Mouse (Mus musculus): ENCODE results near the gene Cebpz. TPM values are rescaled to one million over a fixed set of nuclear protein-coding genes. Genes with fewer than 3 reads are reported as not detected.

Gene Cebpz
- polyA plus RNA-seq, 1 experiment from 2014 or later = 43.7 TPM

GRCm38 (mm10) chr17:78951225-78951624, 14.4 kb upstream of the Cebpz start:
- no peak for ATAC-seq (ENCODE audit: low FRiP score)
- no peak for DNase-seq (ENCODE audit: low spot score)
- H3K9ac ChIP-seq = no peak overlapping the region
- no peaks in the 10 kb centered on the region for H3K9me3 ChIP-seq (ENCODE audit: control insufficient read depth, low read length)
- H3K4me2 ChIP-seq (replicated peaks) = no peak overlapping the region
- peaks cover 87% of the 10 kb centered on the region for H3K36me3 ChIP-seq (replicated peaks; ENCODE audit: control insufficient read depth, insufficient read depth)
- H3K27me3 ChIP-seq (ENCODE audit: control insufficient read depth, insufficient read depth, low read length) = no peaks in the 10 kb centered on the region
- H3K27ac ChIP-seq = no peak overlapping the region
- no peaks in the 10 kb centered on the region for H3K4me1 ChIP-seq (replicated peaks; ENCODE audit: control insufficient read depth, insufficient read depth, low read length)
- H3K4me3 ChIP-seq (replicated peaks; ENCODE audit: low read length) = no peak overlapping the region
- WGBS = 98% methylated on average over 5 of the region's 5 CpGs

DNA sequence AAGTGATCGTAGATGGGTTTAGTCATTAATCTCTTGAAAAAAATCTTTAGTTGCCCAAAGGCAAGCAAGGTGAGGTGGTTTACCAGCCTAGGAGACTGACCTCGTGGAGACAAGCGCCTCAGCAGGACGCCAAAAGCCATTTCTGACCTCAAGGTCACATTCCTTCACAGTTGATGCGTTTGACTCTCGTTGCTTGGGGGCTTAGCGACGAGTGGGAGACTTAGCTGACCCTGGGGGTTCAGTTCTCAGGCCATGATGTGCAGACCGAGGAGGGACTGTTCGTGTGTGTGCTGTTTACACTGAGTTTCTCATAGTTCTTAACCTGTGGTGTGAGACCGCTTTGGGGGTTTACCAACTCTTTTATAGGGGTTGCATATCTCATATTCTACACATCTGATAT, 5.7 kb upstream of the Cebpz start:
- no peak overlapping the region for H3K4me2 ChIP-seq (replicated peaks)
- no peak overlapping the region for H3K9ac ChIP-seq
- H3K27ac ChIP-seq = no peak overlapping the region
- H3K4me3 ChIP-seq (replicated peaks; ENCODE audit: low read length) = no peak overlapping the region
- ATAC-seq (ENCODE audit: low FRiP score) = no peak
- WGBS = 61% methylated on average over 11 of the region's 11 CpGs
- H3K27me3 ChIP-seq (ENCODE audit: control insufficient read depth, insufficient read depth, low read length) = no peaks in the 10 kb centered on the region
- no peak for DNase-seq (ENCODE audit: low spot score)
- peaks cover 6% of the 10 kb centered on the region for H3K4me1 ChIP-seq (replicated peaks; ENCODE audit: control insufficient read depth, insufficient read depth, low read length)
- H3K36me3 ChIP-seq (replicated peaks; ENCODE audit: control insufficient read depth, insufficient read depth) = peaks cover 68% of the 10 kb centered on the region
- H3K9me3 ChIP-seq (ENCODE audit: control insufficient read depth, low read length) = no peaks in the 10 kb centered on the region

DNA sequence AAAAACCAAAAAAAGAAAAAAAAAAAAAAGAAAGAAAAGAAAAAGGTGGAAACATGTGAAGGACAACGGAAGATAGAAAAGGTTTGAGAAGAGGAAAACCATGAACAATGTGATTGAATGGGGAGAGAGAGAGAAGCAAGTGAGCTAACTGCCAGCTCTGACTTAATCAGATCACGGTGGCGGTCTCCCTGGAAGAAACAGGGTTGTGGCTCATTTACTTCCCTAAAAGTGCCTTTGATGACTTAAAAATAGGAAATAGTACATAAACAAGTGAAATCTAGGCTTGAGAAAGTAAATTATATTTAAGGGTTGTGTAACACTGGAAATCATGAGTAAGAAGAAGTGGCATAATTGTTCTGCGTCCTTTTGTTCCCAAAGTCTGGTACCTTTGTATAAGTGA, 2.1 kb upstream of the Cebpz start:
- Histone ChIP-seq H3K36me3 (replicated peaks; ENCODE audit: control insufficient read depth, insufficient read depth) (peaks cover 56% of the 10 kb centered on the region), H3K4me2 (replicated peaks) (no peak overlapping the region), H3K9ac (no peak overlapping the region), H3K27me3 (ENCODE audit: control insufficient read depth, insufficient read depth, low read length) (no peaks in the 10 kb centered on the region), H3K4me3 (replicated peaks; ENCODE audit: low read length) (no peak overlapping the region), H3K27ac (no peak overlapping the region), H3K9me3 (ENCODE audit: control insufficient read depth, low read length) (no peaks in the 10 kb centered on the region), H3K4me1 (replicated peaks; ENCODE audit: control insufficient read depth, insufficient read depth, low read length) (peaks cover 12% of the 10 kb centered on the region)
- WGBS = 94% methylated on average over 4 of the region's 4 CpGs
- ATAC-seq (ENCODE audit: low FRiP score) = no peak
- DNase-seq (ENCODE audit: low spot score) = no peak

DNA sequence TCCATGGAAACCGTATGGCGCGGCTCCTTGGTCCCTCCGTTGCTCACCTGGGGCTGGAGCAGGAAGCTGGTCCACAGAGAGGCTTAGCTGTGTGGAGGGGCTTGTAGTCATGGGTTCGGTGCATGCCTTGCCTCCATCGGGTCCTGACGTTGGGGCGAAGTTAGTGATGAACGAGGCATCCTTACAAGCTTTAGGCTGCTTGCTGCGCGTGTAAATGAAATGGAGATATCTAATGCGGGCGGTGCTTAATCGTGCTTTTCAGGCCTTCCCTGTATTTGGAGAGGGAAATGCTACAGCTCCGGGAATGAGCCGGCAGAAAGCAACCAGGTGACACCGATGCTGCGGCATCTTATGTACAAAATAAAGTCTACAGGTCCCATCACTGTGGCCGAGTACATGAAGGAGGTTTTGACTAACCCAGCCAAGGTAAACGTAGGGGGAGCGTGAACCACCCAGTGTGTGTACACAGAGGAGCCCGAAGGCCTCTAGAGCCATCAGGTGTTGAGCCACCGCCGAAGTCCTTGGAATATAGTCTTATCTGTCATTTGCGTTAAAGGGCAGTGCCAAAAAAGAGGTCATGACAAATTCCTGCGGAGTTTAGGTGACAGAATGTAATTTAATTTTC, 475 bp upstream of the Cebpz start:
- ATAC-seq (ENCODE audit: low FRiP score) (peak; percentile 28), DNase-seq (ENCODE audit: low spot score) (no peak)
- peak overlapping the region; percentile 55 for H3K9ac ChIP-seq
- H3K27me3 ChIP-seq (ENCODE audit: control insufficient read depth, insufficient read depth, low read length) = no peaks in the 10 kb centered on the region
- peaks cover 57% of the 10 kb centered on the region for H3K36me3 ChIP-seq (replicated peaks; ENCODE audit: control insufficient read depth, insufficient read depth)
- peak overlapping the region; percentile 73 for H3K4me2 ChIP-seq (replicated peaks)
- WGBS = 9% methylated on average over 26 of the region's 26 CpGs
- peak overlapping the region; percentile 60 for H3K4me3 ChIP-seq (replicated peaks; ENCODE audit: low read length)
- H3K27ac ChIP-seq = peak overlapping the region; percentile 51
- H3K4me1 ChIP-seq (replicated peaks; ENCODE audit: control insufficient read depth, insufficient read depth, low read length) = peaks cover 17% of the 10 kb centered on the region
- no peaks in the 10 kb centered on the region for H3K9me3 ChIP-seq (ENCODE audit: control insufficient read depth, low read length)

- H3K36me3 ChIP-seq (replicated peaks; ENCODE audit: control insufficient read depth, insufficient read depth) = peaks cover 57% of the 10 kb centered on the region
- no peaks in the 10 kb centered on the region for H3K9me3 ChIP-seq (ENCODE audit: control insufficient read depth, low read length)
- H3K4me3 ChIP-seq (replicated peaks; ENCODE audit: low read length) = peak overlapping the region; percentile 60
- no peaks in the 10 kb centered on the region for H3K27me3 ChIP-seq (ENCODE audit: control insufficient read depth, insufficient read depth, low read length)
- WGBS = 86% methylated on average over 2 of the region's 2 CpGs
- no peak for DNase-seq (ENCODE audit: low spot score)
- ATAC-seq (ENCODE audit: low FRiP score) = no peak
- H3K27ac ChIP-seq = no peak overlapping the region
- H3K4me1 ChIP-seq (replicated peaks; ENCODE audit: control insufficient read depth, insufficient read depth, low read length) = peaks cover 17% of the 10 kb centered on the region
- peak overlapping the region; percentile 64 for H3K4me2 ChIP-seq (replicated peaks)
- H3K9ac ChIP-seq = peak overlapping the region; percentile 68
Measured at GRCm38 (mm10) chr17:78935857-78936256, 1.0 kb downstream of the Cebpz start.

GRCm38 (mm10) chr17:78917696-78918095, 19.2 kb downstream of the Cebpz start:
- Histone ChIP-seq H3K27me3 (ENCODE audit: control insufficient read depth, insufficient read depth, low read length) (no peaks in the 10 kb centered on the region), H3K27ac (no peak overlapping the region), H3K4me2 (replicated peaks) (peak overlapping the region; percentile 68), H3K4me1 (replicated peaks; ENCODE audit: control insufficient read depth, insufficient read depth, low read length) (peaks cover 14% of the 10 kb centered on the region), H3K9me3 (ENCODE audit: control insufficient read depth, low read length) (no peaks in the 10 kb centered on the region), H3K4me3 (replicated peaks; ENCODE audit: low read length) (no peak overlapping the region; the same call in 1 of the 2 replicates), H3K36me3 (replicated peaks; ENCODE audit: control insufficient read depth, insufficient read depth) (peaks cover 44% of the 10 kb centered on the region), H3K9ac (peak overlapping the region; percentile 83; the same call in 1 of the 2 replicates)
- ATAC-seq (ENCODE audit: low FRiP score) = no peak
- no peak for DNase-seq (ENCODE audit: low spot score)
- WGBS = 47% methylated on average over 6 of the region's 6 CpGs

- peak overlapping the region; percentile 83 for H3K9ac ChIP-seq
- peaks cover 14% of the 10 kb centered on the region for H3K4me1 ChIP-seq (replicated peaks; ENCODE audit: control insufficient read depth, insufficient read depth, low read length)
- DNase-seq (ENCODE audit: low spot score) (no peak), ATAC-seq (ENCODE audit: low FRiP score) (peak; percentile 19; the same call in 1 of the 2 replicates)
- WGBS = 3% methylated on average over 11 of the region's 11 CpGs
- H3K27me3 ChIP-seq (ENCODE audit: control insufficient read depth, insufficient read depth, low read length) = no peaks in the 10 kb centered on the region
- H3K9me3 ChIP-seq (ENCODE audit: control insufficient read depth, low read length) = no peaks in the 10 kb centered on the region
- peak overlapping the region; percentile 74 for H3K27ac ChIP-seq
- peak overlapping the region; percentile 68 for H3K4me2 ChIP-seq (replicated peaks)
- peaks cover 36% of the 10 kb centered on the region for H3K36me3 ChIP-seq (replicated peaks; ENCODE audit: control insufficient read depth, insufficient read depth)
- peak overlapping the region; percentile 57 for H3K4me3 ChIP-seq (replicated peaks; ENCODE audit: low read length)
Measured at GRCm38 (mm10) chr17:78916899-78917298, 20.0 kb downstream of the Cebpz start.

DNA sequence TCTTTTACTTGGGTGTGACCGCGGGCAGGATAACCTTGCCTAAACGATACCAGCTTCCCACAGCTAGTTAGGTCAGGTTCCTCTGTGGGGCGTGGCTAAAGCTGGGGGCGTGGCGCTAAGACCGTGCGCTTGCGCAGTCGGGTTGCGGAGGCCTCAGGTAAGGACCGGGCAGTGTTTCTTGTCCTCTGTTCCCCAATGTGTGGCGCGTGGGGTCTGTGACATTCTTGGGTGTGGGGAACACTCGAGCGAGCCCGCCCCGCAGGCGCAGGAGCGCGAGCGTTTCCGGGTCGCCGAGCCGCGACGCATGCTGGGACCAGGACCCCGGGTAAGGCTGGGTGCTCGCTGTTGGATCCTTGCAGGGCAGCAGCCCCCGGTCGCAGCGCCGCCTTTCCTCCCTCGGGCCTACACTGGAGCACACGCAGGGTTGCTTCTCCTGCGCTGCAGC, 20.5 kb downstream of the Cebpz start, which contains the start of gene Cebpzos:
Gene Cebpzos (plus strand): TSS at position 132 of the 445 bp plus-strand sequence.
- under 1% methylated on average over 37 of the region's 37 CpGs for WGBS
- H3K27ac ChIP-seq = peak within 1 kb of the TSS; percentile 74
- H3K9me3 ChIP-seq (ENCODE audit: control insufficient read depth, low read length) = no peaks in the 10 kb centered on the region
- peak within 1 kb of the TSS; percentile 57 for H3K4me3 ChIP-seq (replicated peaks; ENCODE audit: low read length)
- H3K9ac ChIP-seq = peak within 1 kb of the TSS; percentile 83
- DNase-seq (ENCODE audit: low spot score) (peak; percentile 92), ATAC-seq (ENCODE audit: low FRiP score) (peak; percentile 95)
- no peaks in the 10 kb centered on the region for H3K27me3 ChIP-seq (ENCODE audit: control insufficient read depth, insufficient read depth, low read length)
- peaks cover 14% of the 10 kb centered on the region for H3K4me1 ChIP-seq (replicated peaks; ENCODE audit: control insufficient read depth, insufficient read depth, low read length)
- H3K4me2 ChIP-seq (replicated peaks) = peak within 1 kb of the TSS; percentile 68
- H3K36me3 ChIP-seq (replicated peaks; ENCODE audit: control insufficient read depth, insufficient read depth) = peaks cover 31% of the 10 kb centered on the region

DNA sequence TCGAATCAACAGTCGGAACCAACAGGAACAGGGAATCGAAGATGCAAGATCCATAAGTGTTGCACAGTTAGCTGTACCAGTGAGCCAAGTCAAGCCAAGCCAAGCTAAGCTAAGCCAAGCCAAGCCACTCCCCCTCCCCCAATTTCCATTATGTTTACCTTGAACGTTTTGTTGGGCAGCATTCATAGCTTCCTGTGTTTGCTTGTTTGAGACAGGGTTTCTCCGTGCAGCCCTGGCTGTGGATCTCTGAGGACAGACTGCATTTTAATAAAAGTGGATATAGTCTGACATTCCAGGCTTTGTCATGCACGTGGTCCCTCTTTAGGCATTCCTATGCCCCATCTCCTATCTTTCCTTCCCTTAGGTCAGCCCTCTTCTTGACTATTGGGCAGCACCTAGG, 21.1 kb downstream of the Cebpz start:
- peaks cover 14% of the 10 kb centered on the region for H3K4me1 ChIP-seq (replicated peaks; ENCODE audit: control insufficient read depth, insufficient read depth, low read length)
- H3K27me3 ChIP-seq (ENCODE audit: control insufficient read depth, insufficient read depth, low read length) = no peaks in the 10 kb centered on the region

More for the DNA sequence above, 21.1 kb downstream of the Cebpz start:
- Histone ChIP-seq H3K4me3 (replicated peaks; ENCODE audit: low read length) (peak overlapping the region; percentile 57), H3K27ac (peak overlapping the region; percentile 74; the same call in 1 of the 2 replicates), H3K4me2 (replicated peaks) (peak overlapping the region; percentile 68), H3K9ac (peak overlapping the region; percentile 83), H3K36me3 (replicated peaks; ENCODE audit: control insufficient read depth, insufficient read depth) (peaks cover 25% of the 10 kb centered on the region), H3K9me3 (ENCODE audit: control insufficient read depth, low read length) (no peaks in the 10 kb centered on the region)
- DNase-seq (ENCODE audit: low spot score) = peak; percentile 48
- WGBS = 50% methylated on average over 6 of the region's 6 CpGs
- ATAC-seq (ENCODE audit: low FRiP score) = peak; percentile 21
